Mouse (Mus musculus) G1E (cell line): ENCODE results near the gene Fndc3b.

ENCODE experiments used
- CTCF ChIP-seq: IDR thresholded peaks from 2 replicates; pipeline ENCODE4 v1.5.1; 2012; ENCODE audit warnings: low read depth, low read length, inconsistent platforms, mixed read lengths
- GATA1 ChIP-seq: IDR thresholded peaks from 2 replicates; pipeline ENCODE4 v1.6.1; 2012; ENCODE audit warnings: borderline replicate concordance, low read length, inconsistent platforms, mixed read lengths
- GATA2 ChIP-seq: IDR thresholded peaks from 2 replicates; pipeline ENCODE4 v1.6.1; 2012; ENCODE audit warnings: low read depth, low read length, inconsistent platforms, borderline replicate concordance
- POLR2AphosphoS5 ChIP-seq: IDR thresholded peaks from 2 replicates; pipeline ENCODE4 v1.6.1; 2012; ENCODE audit warnings: low read depth, low read length, inconsistent platforms; ENCODE audit not compliant: insufficient replicate concordance
- TAL1 ChIP-seq: conservative IDR thresholded peaks from 2 replicates; pipeline ENCODE4 v1.6.1; 2012; ENCODE audit warnings: low read depth, low read length, inconsistent platforms, mixed read lengths

GRCm38 (mm10) chr3:27559316-27559715 is 151.8 kb downstream of the Fndc3b start:
- TF ChIP-seq CTCF (no peak), POLR2AphosphoS5 (no peak), GATA1 (no peak), TAL1 (no peak), GATA2 (no peak)
